Mouse (Mus musculus) layer of hippocampus, postnatal 10 days (tissue): Measurements from ENCODE around the gene Rcc2. TPM values are rescaled to one million over a fixed set of nuclear protein-coding genes. Genes with fewer than 3 reads are reported as not detected.

ENCODE experiments used
- DNase-seq, 2 experiments: peaks; one replicate each; pipeline ENCODE4 v3.0.0; 2021; ENCODE audit warnings: low spot score in 2 of 2
- total RNA-seq, 2 experiments: library from RNA; stranded (reverse); gene quantifications; 2 replicates each; pipeline ENCODE4 v1.2.3; 2021

Rcc2 gene
- total RNA-seq, 2 experiments from 2014 or later, result 64.7 to 68.5 TPM

DNA sequence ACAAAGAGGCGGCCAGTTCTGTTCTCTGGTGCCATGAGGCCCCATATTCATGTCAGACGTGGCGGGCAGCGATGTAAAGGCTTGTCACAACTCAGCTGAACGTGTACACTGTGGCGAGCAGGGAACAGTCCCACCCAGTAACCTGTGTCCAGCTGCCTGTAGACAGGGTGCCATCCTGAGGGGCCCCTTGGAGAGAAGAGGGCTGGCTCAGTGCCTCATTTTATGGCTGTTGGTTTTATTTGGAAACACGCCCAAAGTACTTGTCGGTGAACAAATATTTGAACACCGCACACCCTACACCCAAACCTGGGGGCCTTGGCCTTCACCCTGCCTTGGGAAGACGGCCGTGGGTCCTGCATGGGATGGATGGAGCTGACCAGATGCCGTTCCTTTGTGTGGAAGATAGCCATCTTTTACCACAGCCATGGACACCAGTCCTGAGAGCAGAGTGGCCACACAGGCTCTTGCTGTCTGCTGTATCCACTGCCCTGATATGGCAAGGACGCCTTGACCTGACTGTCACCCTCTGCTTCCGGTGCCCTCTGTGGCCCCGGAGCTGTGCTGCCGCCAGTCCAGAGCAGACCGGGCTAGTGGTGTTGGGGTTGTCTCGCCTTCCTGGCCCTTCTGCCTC, 8.1 kb downstream of the Rcc2 start:
- DNase-seq, result no peak

DNA sequence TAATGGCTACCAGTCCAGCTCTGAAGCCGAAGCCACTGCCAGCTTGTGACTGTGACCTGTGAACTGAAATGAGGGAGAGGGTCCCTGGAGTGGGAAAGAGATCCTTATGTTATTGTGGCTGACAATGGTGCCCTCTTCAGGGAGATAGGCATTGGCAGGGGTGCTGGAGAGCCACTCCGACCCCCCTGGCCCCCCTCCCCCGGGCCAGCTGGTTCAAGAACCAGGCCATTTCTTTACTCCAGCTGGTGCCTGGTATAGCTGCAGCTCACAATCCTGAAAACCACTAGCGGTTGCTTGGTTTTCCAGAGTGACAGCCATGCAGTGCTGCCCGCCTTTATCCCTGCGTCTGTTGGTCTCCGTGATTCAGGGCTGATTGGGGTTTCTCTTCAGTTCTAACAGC, 8.8 kb downstream of the Rcc2 start:
- DNase-seq, result no peak

DNA sequence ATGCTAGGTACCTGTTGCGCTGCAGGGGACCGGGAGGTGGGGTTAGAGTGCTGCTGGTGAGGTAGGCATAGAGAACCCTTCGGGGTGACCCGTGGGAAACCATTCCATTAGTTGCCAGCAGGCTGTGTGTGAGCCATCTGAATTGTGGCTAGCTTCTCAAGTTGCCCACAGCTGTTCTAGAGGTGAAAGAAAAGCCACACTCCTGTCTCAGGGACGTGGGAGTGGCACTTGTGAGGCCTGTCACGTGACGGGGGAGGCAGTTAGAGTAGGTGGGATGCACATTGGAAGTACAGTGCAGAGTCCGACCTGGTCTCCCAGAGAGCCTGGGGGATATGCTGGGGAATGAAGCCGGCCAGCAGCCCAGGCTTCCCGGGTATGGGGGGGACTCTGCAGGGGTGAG, 9.3 kb downstream of the Rcc2 start:
- no peak for DNase-seq

DNA sequence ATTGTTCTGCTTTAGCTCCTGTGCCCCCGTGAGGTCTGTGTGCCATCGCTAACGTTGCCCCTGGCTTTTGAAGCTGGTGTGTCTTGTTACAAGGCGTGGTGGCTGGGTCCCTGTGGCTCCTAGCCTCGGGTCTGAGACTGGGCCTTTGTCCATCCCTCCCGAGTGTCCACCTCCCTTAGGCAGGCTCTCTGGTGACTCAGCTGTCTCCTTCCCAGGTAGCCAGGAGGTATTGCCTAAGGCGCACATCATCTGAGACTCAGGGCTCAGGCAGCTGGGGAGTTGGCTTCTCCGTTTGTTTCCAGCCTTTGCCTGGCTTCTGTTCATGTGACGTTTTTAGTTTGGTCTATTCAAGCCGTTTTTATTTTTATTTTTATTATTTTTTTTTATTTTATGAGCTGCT, 10.4 kb downstream of the Rcc2 start:
- DNase-seq, result no peak

DNA sequence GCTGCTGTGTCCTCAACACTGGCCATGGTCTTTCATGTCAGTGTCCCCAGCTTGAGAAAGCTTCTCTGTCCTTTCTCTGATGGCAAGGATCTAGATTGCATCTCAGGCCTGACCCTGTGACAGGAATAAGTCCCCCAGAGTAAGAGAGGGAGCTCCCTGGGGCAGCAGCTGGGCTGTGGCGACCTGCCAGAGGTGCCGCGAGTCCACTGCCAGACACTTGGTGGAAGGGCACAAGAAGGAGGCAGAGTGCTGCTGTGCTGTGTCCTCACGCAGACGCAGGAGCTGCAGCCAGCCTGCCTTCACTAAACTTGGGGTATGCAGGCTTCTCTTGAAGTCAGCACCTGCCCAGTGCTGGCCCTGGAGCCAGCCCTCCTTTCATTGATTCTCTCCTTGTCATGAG, 11.0 kb downstream of the Rcc2 start:
- DNase-seq, result peak in 1 of 2 experiments; percentile 37

DNA sequence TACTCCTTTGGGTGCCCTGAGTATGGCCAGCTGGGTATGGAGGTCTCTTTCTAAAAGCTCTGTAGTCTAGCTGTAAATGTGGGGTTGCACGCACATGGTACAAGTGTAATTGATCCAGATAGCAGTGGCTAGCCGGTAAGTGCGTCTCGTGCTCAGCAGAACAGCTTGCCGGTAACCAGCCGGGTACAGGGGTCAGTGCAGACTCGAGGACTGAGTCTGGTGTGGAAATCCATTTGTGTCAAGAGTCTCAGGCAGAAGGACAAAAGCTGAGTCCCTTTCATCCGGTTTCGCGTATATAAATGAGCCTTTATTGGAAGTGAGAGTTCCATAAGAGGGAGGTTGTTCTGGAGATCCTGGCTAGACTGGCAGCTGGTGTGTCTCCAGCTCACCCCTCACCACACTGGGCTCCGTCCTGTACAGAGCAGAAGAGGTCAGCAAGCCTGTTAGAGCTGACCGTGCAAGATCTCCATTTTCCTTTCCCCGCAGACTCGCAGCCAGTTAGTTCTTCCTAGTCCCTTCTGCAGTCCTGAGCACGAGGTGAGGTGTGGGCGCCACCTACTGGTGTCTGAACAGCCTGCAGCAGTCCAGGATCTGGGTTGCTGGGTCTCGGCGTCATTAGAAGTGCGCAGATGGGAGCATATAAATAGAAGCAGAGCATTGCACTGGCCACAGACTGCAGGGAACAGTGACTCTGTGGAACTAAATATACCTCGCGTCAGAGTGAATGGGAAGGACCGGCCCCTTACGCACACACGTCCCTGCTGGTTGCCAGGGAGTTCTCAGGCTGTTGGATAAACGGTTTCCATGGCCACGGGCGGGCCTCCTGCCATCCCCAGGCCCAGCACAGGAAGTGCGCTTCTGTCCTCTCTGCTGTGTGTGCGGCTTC, 13.4 kb downstream of the Rcc2 start:
- DNase-seq, result peak; percentile 98 to 99

DNA sequence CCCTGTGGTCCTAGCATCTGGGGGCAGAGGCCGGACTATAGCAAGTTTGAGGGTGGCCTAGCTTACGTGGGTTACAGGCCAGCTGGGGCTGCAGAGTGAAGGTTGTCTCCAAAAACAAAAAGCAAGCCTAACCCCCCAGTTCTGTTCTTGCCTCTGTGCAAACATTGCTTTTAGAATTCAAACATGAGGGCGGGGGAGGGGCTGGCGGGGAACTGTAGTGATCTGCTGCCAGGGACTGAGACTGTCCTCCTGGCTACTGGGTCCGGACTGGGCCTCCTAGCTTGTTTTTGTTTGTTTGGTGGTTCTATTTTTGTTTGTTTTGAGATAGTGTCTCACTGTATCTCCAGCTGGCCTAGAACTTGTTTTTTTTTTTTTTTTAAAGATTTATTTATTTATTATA, 14.2 kb downstream of the Rcc2 start:
- no peak for DNase-seq

DNA sequence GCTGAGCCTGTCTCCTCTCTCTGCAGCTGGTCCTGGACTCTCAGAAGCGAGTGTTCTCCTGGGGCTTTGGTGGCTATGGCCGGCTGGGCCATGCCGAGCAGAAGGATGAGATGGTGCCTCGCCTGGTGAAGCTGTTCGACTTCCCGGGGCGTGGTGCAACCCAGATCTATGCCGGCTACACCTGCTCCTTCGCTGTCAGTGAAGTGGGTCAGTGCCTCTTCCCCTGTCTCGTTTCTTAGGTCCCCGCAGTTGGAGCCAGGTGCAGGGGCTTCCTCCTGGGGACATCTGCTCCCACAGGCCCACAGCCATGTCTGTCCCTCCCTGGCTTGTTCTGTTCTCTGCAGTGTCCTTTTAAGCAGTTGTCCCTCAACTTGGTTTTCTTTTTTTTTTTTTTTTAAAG, 16.7 kb downstream of the Rcc2 start:
- no peak for DNase-seq

DNA sequence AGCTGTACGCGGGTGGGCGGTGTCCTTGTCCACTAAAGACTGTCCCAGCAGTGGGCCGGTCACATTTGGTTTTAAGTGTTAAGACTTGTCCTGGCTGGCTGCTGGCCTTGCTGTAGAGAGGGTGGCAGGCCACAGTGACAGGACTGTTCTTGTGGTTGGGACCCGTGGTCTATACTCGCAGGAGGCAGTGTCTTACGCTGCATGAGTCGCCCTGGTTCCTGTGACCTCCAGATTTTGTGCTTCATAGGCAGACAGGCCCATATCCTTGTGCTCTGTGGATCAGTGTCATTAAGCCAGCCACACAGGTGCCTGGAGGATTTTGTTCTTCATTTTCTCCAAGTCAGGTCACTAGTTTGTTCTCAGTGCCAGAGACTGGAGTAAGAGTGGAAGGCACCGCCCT, 18.1 kb downstream of the Rcc2 start:
- no peak for DNase-seq

DNA sequence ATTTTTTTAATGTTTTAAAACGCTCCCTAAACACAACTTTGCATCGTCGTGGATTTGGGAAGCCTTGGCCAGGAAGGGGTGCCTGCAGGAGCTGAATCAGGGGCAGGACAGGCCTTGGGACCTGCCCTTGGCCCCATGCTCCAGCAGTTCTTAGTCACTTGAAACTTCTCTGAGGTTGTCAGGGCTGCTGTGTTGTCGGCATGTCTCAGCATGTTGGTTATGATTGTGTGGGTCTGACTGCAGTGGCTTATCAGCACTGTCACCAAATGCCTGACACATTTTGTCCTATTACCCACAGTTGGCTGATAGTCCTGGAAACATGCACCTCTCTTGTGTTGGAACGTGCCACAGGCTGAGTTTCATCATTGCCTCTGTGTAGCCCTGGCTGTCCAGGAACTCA, 19.8 kb downstream of the Rcc2 start:
- DNase-seq, result no peak

DNA sequence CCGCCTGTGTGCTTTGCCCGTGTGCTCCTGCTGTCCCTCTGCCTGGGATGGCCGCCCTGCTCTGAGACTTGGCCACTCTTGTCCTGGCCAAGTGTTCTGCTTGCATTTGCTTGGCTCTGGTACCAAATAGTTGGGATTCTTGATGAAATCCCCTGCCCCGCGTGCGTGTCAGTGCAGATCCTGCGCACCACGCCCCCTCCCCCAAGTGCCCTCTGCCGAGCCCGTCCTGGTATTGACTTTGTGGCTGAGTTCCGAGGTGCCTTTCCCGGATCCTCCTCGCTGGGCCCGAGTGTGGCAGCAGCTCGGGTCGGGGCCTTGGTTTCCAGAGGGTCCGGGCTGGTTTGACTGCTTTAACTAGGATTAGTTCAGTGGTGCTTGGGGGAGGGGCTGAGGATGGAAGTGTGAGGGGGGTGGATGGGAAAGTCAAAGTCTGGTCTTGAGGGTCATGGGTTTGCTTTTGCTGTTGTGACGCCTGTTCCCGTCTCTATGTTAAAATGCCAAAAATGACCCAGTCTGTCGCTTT, 21.7 kb downstream of the Rcc2 start:
- DNase-seq, result no peak

DNA sequence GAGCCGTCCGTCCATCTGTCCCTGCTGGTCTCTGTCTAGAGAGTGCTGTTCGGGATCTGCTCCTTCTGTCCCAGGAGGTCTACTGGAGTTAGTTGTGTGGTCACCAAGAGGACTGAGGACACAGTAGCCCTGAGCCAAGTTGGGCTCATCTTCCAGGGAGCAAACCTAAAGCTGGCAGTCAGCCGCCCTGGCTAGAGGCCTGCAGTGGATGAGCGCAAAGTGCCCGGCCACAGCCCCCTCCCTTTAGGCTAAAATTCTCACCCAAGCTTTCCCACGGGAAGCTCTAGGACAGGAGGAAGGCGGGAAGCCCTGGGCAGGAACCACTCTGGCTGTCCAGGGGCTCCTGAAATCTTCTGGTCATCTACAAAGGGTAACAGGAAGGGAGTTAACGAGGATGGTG, 22.4 kb downstream of the Rcc2 start:
- no peak for DNase-seq

DNA sequence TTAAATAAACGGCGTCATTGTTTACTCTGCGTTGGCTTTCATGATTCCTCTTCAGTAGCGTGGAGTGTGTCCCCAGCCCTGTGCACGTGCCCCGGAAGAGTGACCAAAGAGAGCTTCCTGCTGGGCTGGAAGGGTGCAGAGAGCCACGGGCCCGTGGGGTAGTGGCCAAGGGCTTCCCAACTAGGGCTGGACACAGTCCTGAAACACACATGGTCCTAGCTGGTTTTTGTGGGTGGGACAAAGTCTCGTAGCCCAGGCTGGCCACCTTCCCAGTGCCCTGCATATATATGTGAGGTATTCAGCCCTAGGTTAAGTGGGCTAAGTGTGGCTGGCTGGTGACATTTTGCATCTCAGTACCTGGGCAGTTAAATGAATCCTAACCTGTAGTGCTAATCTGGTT, 22.9 kb downstream of the Rcc2 start:
- DNase-seq, result no peak

DNA sequence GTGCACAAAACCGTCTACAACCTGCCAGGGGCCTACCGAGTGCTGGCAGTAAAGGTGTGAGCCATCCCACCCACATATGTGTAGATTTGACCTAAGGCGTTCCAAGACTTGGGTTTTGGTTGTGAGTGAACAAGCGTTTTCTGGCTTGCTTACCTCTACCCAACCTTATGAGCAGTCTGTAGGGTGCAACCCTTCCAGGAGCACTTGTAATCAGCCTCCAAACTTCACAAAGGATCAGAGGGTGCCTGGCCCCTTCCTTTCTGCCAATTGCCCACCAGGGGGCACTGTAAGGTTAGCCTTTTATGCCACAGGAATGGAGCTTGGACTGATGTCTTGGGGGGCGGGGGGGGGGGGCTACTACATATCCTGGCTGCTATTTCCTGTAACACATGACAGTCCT, 23.5 kb downstream of the Rcc2 start:
- DNase-seq, result peak in 1 of 2 experiments; percentile 55

DNA sequence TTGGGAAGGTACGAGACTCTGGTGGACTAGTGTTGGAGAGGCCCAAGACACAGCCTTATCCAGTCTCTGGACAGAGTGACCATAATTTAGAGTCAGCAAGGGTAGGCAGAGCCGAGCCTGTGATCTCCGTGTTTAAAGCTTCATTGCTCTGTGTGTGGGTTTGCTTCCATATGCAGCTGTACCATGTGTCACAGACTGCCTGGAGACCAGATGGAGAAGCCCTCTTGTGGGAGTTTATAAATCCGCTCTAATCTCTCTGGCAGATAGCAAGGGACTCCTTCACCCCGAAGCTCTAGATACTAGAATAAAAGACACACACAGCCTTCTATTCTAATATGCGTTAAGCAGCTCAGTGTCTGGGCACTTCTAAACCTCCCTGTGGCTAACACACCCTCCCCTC, 24.4 kb downstream of the Rcc2 start:
- no peak for DNase-seq

DNA sequence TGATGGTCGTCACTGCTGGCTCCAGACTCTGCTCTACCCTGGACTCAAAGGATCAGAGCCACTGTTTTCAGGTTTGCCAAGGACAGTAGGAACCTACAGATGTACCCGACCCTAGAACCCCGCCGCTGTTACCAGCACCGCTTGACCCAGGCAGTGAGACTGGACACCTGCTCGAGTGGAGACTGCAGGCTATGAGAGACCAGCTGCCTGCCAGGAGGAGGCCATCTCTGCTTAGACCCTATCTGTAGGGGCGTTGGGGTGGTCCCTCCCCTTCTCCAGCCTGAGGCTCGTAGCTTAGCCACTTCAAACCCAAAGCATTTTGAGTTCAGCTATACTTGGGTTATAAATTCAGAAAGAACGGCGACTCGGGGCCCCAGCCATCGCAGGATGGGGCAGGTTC, 26.6 kb downstream of the Rcc2 start:
- no peak for DNase-seq

DNA sequence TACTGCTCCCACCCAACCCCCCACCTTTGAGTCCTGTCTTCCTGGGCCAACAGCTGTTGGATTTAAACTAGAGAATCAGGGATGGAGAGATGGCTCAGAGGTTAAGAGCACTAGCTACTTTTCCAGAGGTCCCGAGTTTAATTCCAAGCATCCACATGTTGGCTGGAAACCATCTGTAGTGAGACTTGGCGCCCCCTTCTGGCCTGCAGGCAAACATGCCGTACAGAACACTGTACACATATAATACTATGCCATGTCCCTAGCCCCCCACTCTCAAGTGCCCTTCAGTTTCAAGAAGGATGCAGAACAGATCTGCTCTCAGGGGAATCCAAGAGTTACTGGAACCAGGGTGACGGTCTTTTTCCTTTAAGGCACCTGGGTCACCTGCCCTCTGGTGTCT, 31.3 kb downstream of the Rcc2 start:
- no peak for DNase-seq

DNA sequence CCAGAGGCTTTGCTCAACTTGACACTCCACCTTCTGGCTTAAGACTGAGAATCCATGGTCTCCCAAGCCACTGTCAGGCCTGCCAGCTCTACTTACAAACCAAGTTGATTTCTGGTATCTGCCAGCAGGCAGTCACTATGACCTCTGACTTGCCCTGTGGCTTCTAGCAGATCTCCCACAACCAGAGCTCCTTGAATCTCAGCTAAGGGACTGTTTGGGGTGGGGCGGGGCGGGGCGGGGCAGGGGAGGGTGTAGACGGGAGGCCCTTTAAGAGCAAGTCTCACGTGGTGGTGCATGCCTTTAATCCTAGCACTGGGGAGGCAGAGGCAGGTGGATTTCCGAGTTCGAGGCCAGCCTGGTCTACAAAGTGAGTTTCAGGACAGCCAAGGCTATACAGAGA, 32.5 kb downstream of the Rcc2 start:
- DNase-seq, result no peak

DNA sequence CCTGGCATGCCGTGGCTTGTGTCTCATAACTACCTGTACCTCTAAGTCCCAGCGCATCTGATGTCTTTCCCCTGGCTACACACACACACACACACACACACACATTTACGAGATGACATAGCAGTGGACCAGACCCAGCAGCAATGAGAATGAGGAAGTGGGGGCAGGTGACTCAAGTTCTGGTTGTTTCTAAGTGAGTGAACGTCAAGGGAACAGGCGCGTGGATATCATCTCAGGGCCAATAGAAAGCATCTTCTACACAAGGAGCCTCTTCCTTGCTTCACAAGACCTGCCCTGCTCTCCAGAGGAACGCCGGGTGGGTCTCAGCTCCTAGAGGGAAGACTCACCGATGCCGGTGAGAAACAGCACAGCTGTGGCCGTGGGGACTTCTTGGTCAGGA, 40.3 kb downstream of the Rcc2 start:
- DNase-seq, result no peak

DNA sequence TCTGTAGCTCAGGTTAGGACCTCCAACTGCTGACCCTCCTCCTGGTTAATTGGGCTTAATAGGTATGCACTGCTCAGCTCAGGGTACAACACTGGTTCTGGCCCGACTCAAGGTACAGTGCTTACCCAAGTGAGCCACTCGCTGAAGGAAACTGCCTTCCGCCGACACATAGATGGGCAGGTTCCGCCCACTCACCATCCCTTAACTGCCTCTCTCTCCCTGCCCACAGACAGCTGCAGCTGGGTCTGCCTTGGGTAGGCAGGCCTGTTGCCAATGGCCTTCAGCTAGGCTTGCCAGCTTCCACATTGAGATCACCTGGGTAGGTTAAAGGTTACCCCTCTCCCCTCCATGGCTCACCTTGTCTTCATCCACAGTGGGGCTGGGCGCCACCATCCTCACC, 41.1 kb downstream of the Rcc2 start:
- no peak for DNase-seq

DNA sequence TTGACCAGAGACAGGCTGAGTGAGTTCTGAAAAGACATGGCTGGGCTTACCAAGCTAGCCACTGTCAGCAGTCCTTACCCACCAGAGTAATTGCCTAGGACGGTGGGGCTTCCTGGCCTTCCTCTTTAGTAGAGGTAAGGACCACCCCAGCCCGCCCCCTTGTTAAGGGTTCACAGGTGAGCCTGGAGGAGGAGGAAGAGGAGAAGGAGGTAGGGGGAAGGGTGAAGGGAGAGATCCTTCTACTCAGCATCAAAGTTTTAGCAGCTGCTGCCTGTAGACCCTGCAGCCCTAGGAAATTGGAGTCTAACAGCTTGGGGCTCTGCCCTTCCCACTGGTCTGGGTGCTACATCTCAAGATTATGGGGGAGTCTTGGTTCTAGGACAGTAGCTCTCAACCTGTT, 42.2 kb downstream of the Rcc2 start, which contains the start of gene Padi6:
Gene Padi6, minus strand, starts transcription at position 101 of the 400 bp plus-strand sequence.
- DNase-seq, result no peak

DNA sequence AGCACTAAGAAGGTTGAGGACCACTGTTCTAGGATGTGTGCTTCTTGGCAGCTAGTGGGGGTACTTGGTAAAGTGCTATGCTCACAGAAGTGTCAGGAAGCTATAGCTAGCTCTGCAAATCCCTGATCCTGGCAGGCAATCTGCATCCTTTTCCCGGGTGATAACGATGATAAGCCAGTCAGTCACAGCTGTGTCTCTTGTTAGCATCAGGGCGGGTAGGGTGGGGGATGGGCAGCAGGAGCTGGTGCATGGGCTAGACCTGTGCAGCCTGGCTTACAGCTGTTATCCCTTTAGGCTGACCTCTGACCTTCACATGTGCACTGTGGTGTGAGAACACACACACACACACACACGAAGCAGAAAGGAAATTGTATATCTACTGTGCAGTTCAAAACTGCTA, 42.7 kb downstream of the Rcc2 start:
- DNase-seq, result no peak

DNA sequence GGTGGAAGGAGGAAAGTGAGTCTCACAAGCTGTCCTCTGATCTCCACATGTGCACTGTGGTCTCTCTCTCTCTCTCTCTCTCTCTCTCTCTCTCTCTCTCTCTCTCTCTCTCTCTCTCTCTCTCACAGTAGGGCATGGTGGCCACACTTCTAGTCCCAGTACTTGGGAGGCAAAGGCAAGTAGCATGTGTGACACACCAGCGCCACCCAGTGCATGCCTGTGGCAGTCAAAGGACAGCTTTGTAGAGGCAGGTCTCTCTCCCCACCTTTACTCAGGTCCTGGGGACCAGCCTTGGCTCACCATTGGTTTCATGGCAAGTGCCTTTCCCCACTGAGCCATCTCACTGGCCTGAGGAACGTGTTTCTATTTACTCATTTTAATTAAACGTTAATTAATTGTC, 44.3 kb downstream of the Rcc2 start:
- peak; percentile 66 to 70 for DNase-seq
